Mouse (Mus musculus): Measurements from ENCODE around the gene Fkbp15.

GRCm38 (mm10) chr4:62369091-62369490 lies 8.7 kb upstream of the Fkbp15 start:
- TF ChIP-seq CTCF (IDR thresholded peaks at IDR 0.05) (no peak), EP300 (IDR thresholded peaks at IDR 0.05) (no peak)

Data from lung, postnatal 0 days (tissue).